Mouse (Mus musculus): Measurements from ENCODE around the gene Olfr222.

GRCm38 (mm10) chr11:59526472-59527080, 49.5 kb downstream of the Olfr222 start, which contains the start of gene Zkscan17:
- TF ChIP-seq POLR2A (IDR thresholded peaks at IDR 0.05; ENCODE audit: insufficient read length, low read depth) (no peak), MAX (IDR thresholded peaks at IDR 0.05; ENCODE audit: low read depth) (no peak), MYOD1 (IDR thresholded peaks at IDR 0.05; ENCODE audit: control insufficient read depth in 1 of 3, insufficient read length in 2 of 3, low read depth in 2 of 3) (no peak), TCF3 (IDR thresholded peaks at IDR 0.05; ENCODE audit: insufficient read length, low read depth) (no peak), POLR2AphosphoS2 (IDR thresholded peaks at IDR 0.05; ENCODE audit: insufficient read length, low read depth) (no peak), TCF12 (IDR thresholded peaks at IDR 0.05; ENCODE audit: insufficient read depth, poor library complexity, severe bottlenecking) (no peak), E2F4 (IDR thresholded peaks at IDR 0.05; ENCODE audit: insufficient read depth) (no peak), CEBPB (IDR thresholded peaks at IDR 0.05; ENCODE audit: insufficient read depth, poor library complexity, severe bottlenecking) (no peak), MYOG (IDR thresholded peaks at IDR 0.05; ENCODE audit: control insufficient read depth in 1 of 3, insufficient read depth in 1 of 3, insufficient read length in 2 of 3, low read depth in 2 of 3) (no peak), USF1 (IDR thresholded peaks at IDR 0.05; ENCODE audit: low read depth) (no peak)

Data from myocyte (in vitro differentiated cells).